Mouse (Mus musculus) heart, embryonic 14.5 days (tissue): ENCODE results near the gene Cdipt. TPM values are rescaled to one million over a fixed set of nuclear protein-coding genes. Genes with fewer than 3 reads are reported as not detected.

Experiments used
- ATAC-seq: fragments of 200-750 bp; cut with Nextera tagmentation; 2 replicates; pipeline ENCODE4 v1.8.0; 2017; ENCODE audit warnings: low read depth, moderate TSS enrichment; ENCODE audit not compliant: insufficient number of reproducible peaks, insufficient read depth, low FRiP score
- H3K27ac ChIP-seq, 2 experiments: fragments of 200-500 bp in 1 of 2; fragments of 300-500 bp in 1 of 2; sonication (generic) in 1 of 2; replicated peaks in 1 of 2; 2 replicates each; pipeline ENCODE4 v1.5.1; 2012 to 2014; ENCODE audit warnings: low read depth in 2 of 2, low read length in 2 of 2, control low read depth in 1 of 2, mild to moderate bottlenecking in 1 of 2, mixed read lengths in 1 of 2; ENCODE audit not compliant: control insufficient read depth in 1 of 2, insufficient read depth in 1 of 2
- H3K27me3 ChIP-seq: fragments of 300-500 bp; sonication (generic); 2 replicates; pipeline ENCODE4 v1.6.1; 2014; ENCODE audit warnings: mild to moderate bottlenecking, low read length, control low read depth; ENCODE audit not compliant: control insufficient read depth, insufficient read depth
- H3K36me3 ChIP-seq: fragments of 300-500 bp; sonication (generic); 2 replicates; pipeline ENCODE4 v1.6.1; 2014; ENCODE audit warnings: mild to moderate bottlenecking, control low read depth, low read length, mixed read lengths; ENCODE audit not compliant: control insufficient read depth, insufficient read depth
- H3K4me1 ChIP-seq, 2 experiments: fragments of 200-500 bp in 1 of 2; fragments of 300-500 bp in 1 of 2; sonication (generic) in 1 of 2; 2 replicates each; pipeline ENCODE4 v1.6.1; 2012 to 2014; ENCODE audit warnings: low read length in 2 of 2, control low read depth in 1 of 2, mixed read lengths in 1 of 2; ENCODE audit not compliant: control insufficient read depth in 2 of 2, insufficient read depth in 2 of 2
- H3K4me2 ChIP-seq: fragments of 300-500 bp; sonication (generic); 2 replicates; pipeline ENCODE4 v1.6.1; 2014; ENCODE audit warnings: mild to moderate bottlenecking, low read length
- H3K4me3 ChIP-seq, 2 experiments: fragments of 200-500 bp in 1 of 2; fragments of 300-500 bp in 1 of 2; sonication (generic) in 1 of 2; 2 replicates each; pipeline ENCODE4 v1.5.1; 2012 to 2014; ENCODE audit warnings: low read length in 2 of 2, mild to moderate bottlenecking in 2 of 2, control low read depth in 1 of 2, low read depth in 1 of 2, moderate library complexity in 1 of 2; ENCODE audit not compliant: control insufficient read depth in 1 of 2, insufficient read depth in 1 of 2
- H3K9ac ChIP-seq: fragments of 300-500 bp; sonication (generic); 2 replicates; pipeline ENCODE4 v1.6.1; 2014; ENCODE audit warnings: mild to moderate bottlenecking, low read length
- H3K9me3 ChIP-seq: fragments of 300-500 bp; sonication (generic); 2 replicates; pipeline ENCODE4 v1.6.1; 2016; ENCODE audit warnings: low read length, control low read depth; ENCODE audit not compliant: control insufficient read depth
- WGBS: fragments of 180-500 bp; shearing (Covaris S2); extraction: QIAGEN DNeasy Blood & Tissue Kit; methylation state at CpG from one replicate; pipeline ENCODE4 v1.1.7; 2014; 5-methylcytosine and 5-hydroxymethylcytosine counted together
- polyA plus RNA-seq: library from polyadenylated mRNA; unstranded; fragments of >200 nt; fragmentation: Nextera tagmentation; extraction: Ambion mirVana; gene quantifications from 2 replicates; pipeline ENCODE4 v1.2.1, GENCODE M21; 2014

The Cdipt gene
- polyA plus RNA-seq, 1 experiment from 2014 or later, result 74.6 TPM

DNA sequence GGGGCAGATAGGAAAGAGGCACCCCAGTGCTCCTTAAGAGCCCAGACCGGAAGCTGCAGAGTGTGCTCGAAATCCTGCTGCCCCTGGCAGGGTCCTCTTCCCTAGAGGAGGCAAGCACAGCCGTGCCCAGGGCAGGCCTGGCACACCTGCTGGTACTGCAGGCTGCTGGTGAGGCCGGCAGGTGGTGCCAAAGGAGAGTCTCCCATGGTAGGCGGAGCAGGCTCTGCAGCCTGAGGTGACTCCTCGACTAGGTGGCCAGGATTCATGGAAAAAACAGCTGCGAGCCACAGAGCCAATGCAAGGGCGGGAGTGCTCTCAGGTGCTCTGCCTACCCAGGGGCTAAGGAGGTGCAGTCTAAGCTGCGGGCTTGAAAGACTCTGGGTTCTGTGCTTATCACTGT is 10.6 kb downstream of the Cdipt start:
- H3K27me3 ChIP-seq, result no peaks in the 10 kb centered on the region
- H3K4me2 ChIP-seq, result no peak overlapping the region
- H3K9ac ChIP-seq, result no peak overlapping the region
- no peak overlapping the region for H3K4me3 ChIP-seq
- no peak overlapping the region for H3K27ac ChIP-seq
- no peak for ATAC-seq
- H3K4me1 ChIP-seq, result 0 out of 4 replicates have a peak, but pooled peaks cover 0 to 5% of the 10 kb centered on the region in 2 experiments
- WGBS, result 42% methylated on average over 9 of the region's 9 CpGs
- H3K9me3 ChIP-seq, result no peaks in the 10 kb centered on the region
- 0 out of 2 replicates have a peak, but pooled peaks cover 5% of the 10 kb centered on the region for H3K36me3 ChIP-seq

DNA sequence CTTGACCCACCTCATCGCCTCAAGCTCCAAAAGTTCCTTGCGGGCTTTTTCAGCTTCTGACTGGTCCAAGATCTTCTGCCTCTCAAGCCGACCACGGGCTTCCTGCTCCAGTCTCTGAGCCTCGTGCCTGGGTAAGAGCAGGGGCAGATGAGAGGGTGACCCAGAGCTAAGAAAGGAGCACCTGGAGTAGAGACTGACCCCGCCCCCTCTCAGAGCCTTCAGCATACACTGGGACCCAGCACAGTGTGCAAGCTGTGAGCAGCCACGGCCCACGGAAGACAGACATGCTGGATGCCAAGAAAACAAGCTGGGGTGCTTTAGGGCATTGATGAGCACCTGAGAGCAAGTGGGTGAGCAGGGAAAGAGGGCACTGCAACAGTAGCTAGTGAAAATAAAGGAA is 13.1 kb downstream of the Cdipt start:
- no peak for ATAC-seq
- H3K36me3 ChIP-seq, result 0 out of 2 replicates have a peak, but pooled peaks cover 2% of the 10 kb centered on the region
- 65% methylated on average over 8 of the region's 8 CpGs for WGBS

DNA sequence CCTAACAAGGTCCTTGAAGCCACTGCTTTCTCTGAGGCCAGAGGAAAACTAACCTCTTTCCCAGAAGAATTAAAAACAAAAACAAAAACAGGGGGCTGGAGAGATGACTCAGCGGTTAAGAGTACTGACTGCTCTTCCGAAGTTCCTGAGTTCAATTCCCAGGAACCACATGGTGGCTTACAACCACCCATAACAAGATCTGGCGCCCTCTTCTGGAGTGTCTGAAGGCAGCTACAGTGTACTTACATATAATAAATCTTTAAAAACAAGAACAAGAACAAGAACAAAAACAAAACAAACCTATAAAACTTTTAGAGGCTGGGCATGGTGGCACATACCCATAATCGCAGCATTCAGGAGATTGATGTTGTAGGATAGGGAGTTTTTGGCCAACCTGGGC is 20.7 kb downstream of the Cdipt start:
- Histone ChIP-seq H3K36me3 (peaks cover 12% of the 10 kb centered on the region; the same call in 1 of the 2 replicates), H3K4me1 (no peaks in the 10 kb centered on the region), H3K4me3 (no peak overlapping the region), H3K4me2 (no peak overlapping the region), H3K27me3 (no peaks in the 10 kb centered on the region), H3K27ac (no peak overlapping the region), H3K9me3 (peaks cover 4% of the 10 kb centered on the region; the same call in 1 of the 2 replicates), H3K9ac (no peak overlapping the region)
- no peak for ATAC-seq
- WGBS, result 81% methylated on average over 4 of the region's 4 CpGs

More for the DNA sequence above, 13.1 kb downstream of the Cdipt start:
- no peak overlapping the region for H3K4me3 ChIP-seq
- H3K27me3 ChIP-seq, result no peaks in the 10 kb centered on the region
- no peak overlapping the region for H3K9ac ChIP-seq
- H3K9me3 ChIP-seq, result no peaks in the 10 kb centered on the region
- H3K27ac ChIP-seq, result no peak overlapping the region
- H3K4me1 ChIP-seq, result 0 out of 4 replicates have a peak, but pooled peaks cover 0 to 5% of the 10 kb centered on the region in 2 experiments
- no peak overlapping the region for H3K4me2 ChIP-seq

DNA sequence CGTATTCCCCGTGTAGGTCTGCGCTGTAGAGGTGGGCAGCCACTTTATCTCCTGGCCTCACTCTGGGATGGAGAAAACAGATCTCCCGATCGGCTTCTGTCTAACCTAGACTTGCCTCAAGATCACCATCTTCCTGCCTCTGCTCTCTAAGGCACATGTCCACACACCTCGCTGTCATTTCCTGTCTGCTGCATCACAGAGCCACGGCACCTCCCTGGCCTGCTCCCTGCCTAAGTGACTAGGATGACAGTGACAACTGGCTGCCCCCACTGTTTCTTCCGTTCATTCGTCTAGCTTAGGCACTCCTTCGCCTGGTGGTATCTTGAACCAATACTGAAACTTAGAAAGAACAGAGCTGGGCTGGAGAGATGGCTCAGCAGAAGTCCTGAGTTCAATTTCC is 23.9 kb downstream of the Cdipt start:
- 71% methylated on average over 10 of the region's 10 CpGs for WGBS
- Histone ChIP-seq H3K27me3 (no peaks in the 10 kb centered on the region), H3K9ac (no peak overlapping the region), H3K36me3 (peaks cover 12% of the 10 kb centered on the region; the same call in 1 of the 2 replicates), H3K27ac (no peak overlapping the region), H3K4me3 (no peak overlapping the region), H3K9me3 (peaks cover 4% of the 10 kb centered on the region; the same call in 1 of the 2 replicates), H3K4me2 (no peak overlapping the region), H3K4me1 (no peaks in the 10 kb centered on the region)
- no peak for ATAC-seq

DNA sequence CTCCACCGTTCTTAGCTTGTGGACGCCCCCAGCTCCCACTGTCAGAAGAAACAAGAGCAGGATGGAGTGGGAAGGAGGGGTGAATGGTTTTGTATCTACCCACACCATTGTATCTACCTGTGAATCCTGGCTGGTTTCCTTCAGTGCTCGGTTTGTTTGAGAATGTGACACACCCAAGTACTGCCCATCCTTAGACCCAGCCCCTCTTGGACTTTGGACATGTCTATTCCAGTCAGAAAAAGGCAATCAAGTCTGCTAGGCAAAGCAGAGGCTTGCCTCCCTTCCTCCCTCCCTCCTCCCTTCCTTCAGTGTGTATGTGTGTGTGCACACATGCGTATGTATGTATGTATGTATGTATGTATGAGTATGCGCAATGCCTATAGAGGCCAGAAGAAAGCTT is 27.9 kb downstream of the Cdipt start:
- 90% methylated on average over 5 of the region's 5 CpGs for WGBS
- ATAC-seq, result no peak
- H3K4me3 ChIP-seq, result no peak overlapping the region

DNA sequence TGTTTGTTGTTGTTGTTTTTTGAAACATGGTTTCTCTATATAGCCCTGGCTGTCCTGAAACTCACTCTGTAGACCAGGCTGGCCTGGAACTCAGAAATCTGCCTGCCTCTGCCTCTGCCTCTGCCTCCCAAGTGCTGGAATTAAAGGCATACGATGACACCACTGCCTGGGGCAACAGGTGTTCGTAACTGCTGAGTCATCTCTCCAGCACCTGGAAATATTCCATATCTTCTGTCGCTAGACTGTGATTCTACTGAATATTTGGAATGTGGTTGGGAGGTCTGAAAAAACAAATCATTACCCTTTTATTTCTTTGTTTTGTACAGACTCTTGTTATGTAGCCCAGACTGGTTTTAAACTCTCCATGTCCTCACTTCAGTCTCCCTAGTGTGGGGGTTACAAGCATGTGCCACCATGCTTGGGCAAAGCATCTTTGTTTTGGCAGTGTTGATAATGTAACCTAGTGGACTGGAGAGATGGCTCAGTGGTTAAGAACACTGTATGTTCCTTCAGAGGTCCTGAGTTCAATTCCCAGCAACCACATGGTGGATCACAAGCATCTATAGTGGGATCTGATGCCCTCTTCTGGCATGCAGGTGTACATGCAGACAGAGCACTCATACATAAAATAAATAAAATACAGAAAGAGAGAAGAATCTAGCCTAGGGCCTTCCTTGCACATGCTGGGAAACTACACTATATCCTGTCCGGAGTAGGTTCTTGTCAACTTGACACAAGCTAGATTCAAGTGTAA is 28.6 kb downstream of the Cdipt start:
- no peak overlapping the region for H3K9ac ChIP-seq
- 82% methylated on average over 4 of the region's 4 CpGs for WGBS
- H3K27me3 ChIP-seq, result no peaks in the 10 kb centered on the region
- H3K36me3 ChIP-seq, result no peaks in the 10 kb centered on the region
- H3K4me2 ChIP-seq, result no peak overlapping the region
- peaks cover 8 to 9% of the 10 kb centered on the region in 2 experiments for H3K4me1 ChIP-seq
- H3K4me3 ChIP-seq, result no peak overlapping the region
- H3K9me3 ChIP-seq, result no peaks in the 10 kb centered on the region
- ATAC-seq, result no peak
- H3K27ac ChIP-seq, result no peak overlapping the region

More for the DNA sequence above, 27.9 kb downstream of the Cdipt start:
- no peaks in the 10 kb centered on the region for H3K9me3 ChIP-seq
- no peaks in the 10 kb centered on the region for H3K36me3 ChIP-seq
- H3K27me3 ChIP-seq, result no peaks in the 10 kb centered on the region
- H3K27ac ChIP-seq, result no peak overlapping the region
- H3K4me2 ChIP-seq, result no peak overlapping the region
- H3K4me1 ChIP-seq, result peaks cover 5 to 8% of the 10 kb centered on the region in 2 experiments
- no peak overlapping the region for H3K9ac ChIP-seq

DNA sequence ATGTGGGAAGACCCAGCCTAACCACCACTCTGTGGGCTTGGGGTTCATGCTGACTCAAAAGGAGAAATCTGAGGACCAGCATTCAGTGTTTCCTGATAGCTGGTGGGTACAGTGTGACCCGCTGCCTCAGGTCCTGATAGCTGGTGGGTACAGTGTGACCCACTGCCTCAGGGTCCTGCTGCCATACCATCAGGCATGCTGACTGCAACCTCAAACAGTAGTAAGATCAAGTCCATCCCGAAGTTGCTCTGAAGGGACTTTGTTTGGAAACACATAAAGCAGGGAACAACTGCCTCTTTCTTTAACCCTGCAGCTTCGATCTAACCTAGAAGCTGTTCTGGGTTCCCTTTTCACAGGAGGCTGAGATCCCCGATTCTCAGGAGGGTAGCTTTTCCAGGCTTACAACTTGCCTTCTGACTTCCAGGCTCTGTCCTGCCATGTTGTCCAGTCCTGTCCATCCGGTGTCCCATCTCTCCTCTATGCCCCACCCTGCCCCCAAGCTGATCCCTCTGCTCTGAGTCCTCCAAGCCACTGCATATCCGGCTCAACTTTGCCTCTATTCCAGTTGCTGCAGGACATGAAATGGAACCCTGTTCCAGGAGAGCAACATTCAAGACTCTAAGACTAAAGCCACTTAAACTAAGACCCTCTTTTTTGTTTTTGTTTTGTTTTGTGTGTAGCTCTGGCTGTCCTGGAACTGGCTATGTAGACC is 31.8 kb downstream of the Cdipt start:
- Histone ChIP-seq H3K27me3 (no peaks in the 10 kb centered on the region), H3K9ac (no peak overlapping the region), H3K4me3 (no peak overlapping the region), H3K4me1 (peaks cover 8 to 9% of the 10 kb centered on the region in 2 experiments), H3K36me3 (peaks cover 4% of the 10 kb centered on the region; the same call in 1 of the 2 replicates), H3K9me3 (no peaks in the 10 kb centered on the region), H3K27ac (no peak overlapping the region), H3K4me2 (no peak overlapping the region)
- no peak for ATAC-seq
- WGBS, result 84% methylated on average over 6 of the region's 6 CpGs
